Mouse (Mus musculus) kidney, embryonic 14.5 days (tissue): ENCODE measurements around the gene Fignl2. TPM values are rescaled to one million over a fixed set of nuclear protein-coding genes. Genes with fewer than 3 reads are reported as not detected.
"Not testable (repeated sequence)": the region's sequence is repeated elsewhere in the genome, so short reads cannot be mapped to it uniquely, and the experiment has no call there.

Experiments
- ATAC-seq: fragments of 200-750 bp; cut with Nextera tagmentation; 2 replicates; pipeline ENCODE4 v1.8.0; 2017; ENCODE audit warnings: moderate number of reproducible peaks, mild to moderate bottlenecking, moderate TSS enrichment, moderate library complexity; ENCODE audit not compliant: low FRiP score, low TSS enrichment
- H3K27ac ChIP-seq: fragments of 300-500 bp; sonication (generic); 2 replicates; pipeline ENCODE4 v1.5.1; 2014; ENCODE audit warnings: low read depth, mild to moderate bottlenecking, low read length, moderate library complexity, mixed read lengths
- H3K27me3 ChIP-seq: fragments of 300-500 bp; sonication (generic); 2 replicates; pipeline ENCODE4 v1.6.1; 2014; ENCODE audit warnings: mild to moderate bottlenecking, low read length; ENCODE audit not compliant: control insufficient read depth, insufficient read depth
- H3K36me3 ChIP-seq: fragments of 300-500 bp; sonication (generic); 2 replicates; pipeline ENCODE4 v1.6.1; 2014; ENCODE audit warnings: low read length, mixed read lengths; ENCODE audit not compliant: control insufficient read depth, insufficient read depth
- H3K4me1 ChIP-seq: fragments of 300-500 bp; sonication (generic); 2 replicates; pipeline ENCODE4 v1.6.1; 2014; ENCODE audit warnings: low read length, mixed read lengths; ENCODE audit not compliant: control insufficient read depth, insufficient read depth
- H3K4me2 ChIP-seq: fragments of 300-500 bp; sonication (generic); replicated peaks from 2 replicates; pipeline ENCODE4 v1.6.1; 2014; ENCODE audit warnings: low read depth, mild to moderate bottlenecking, low read length
- H3K4me3 ChIP-seq: fragments of 300-500 bp; sonication (generic); 2 replicates; pipeline ENCODE4 v1.5.1; 2014; ENCODE audit warnings: mild to moderate bottlenecking, low read length
- H3K9ac ChIP-seq: fragments of 300-500 bp; sonication (generic); 2 replicates; pipeline ENCODE4 v1.6.1; 2014; ENCODE audit warnings: low read depth, mild to moderate bottlenecking, low read length, moderate library complexity
- H3K9me3 ChIP-seq: fragments of 300-500 bp; sonication (generic); 2 replicates; pipeline ENCODE4 v1.6.1; 2016; ENCODE audit warnings: low read length; ENCODE audit not compliant: control insufficient read depth
- WGBS: fragments of 180-500 bp; shearing (Covaris S2); extraction: QIAGEN DNeasy Blood & Tissue Kit; methylation state at CpG from one replicate; pipeline ENCODE4 v1.1.7; 2014; 5-methylcytosine and 5-hydroxymethylcytosine counted together
- polyA plus RNA-seq: library from polyadenylated mRNA; unstranded; fragments of >200 nt; fragmentation: Nextera tagmentation; extraction: Ambion mirVana; gene quantifications from 2 replicates; pipeline ENCODE4 v1.2.1, GENCODE M21; 2014

Fignl2 gene
- polyA plus RNA-seq, 1 experiment from 2014 or later: 0.58 TPM

- Histone ChIP-seq H3K9me3 (peaks cover 5% of the 10 kb centered on the region; the same call in 1 of the 2 replicates), H3K9ac (no peak within 1 kb of the TSS), H3K4me1 (no peaks in the 10 kb centered on the region), H3K4me3 (no peak within 1 kb of the TSS), H3K27ac (no peak within 1 kb of the TSS), H3K4me2 (no peak within 1 kb of the TSS), H3K36me3 (no peaks in the 10 kb centered on the region), H3K27me3 (0 out of 2 replicates have a peak, but pooled peaks cover 4% of the 10 kb centered on the region)
- ATAC-seq: no peak
- WGBS: 81% methylated on average over 5 of the region's 5 CpGs
These were observed 37.2 kb upstream of the Fignl2 start, which contains the start of gene Ankrd33 for GRCm38 (mm10) chr15:101115511-101116110. Gene Ankrd33 (plus strand): TSS chr15:101115755.

GRCm38 (mm10) chr15:101113778-101114177 lies 35.4 kb upstream of the Fignl2 start:
- 96% methylated on average over 2 of the region's 2 CpGs for WGBS

GRCm38 (mm10) chr15:101113176-101113575 lies 34.8 kb upstream of the Fignl2 start:
- WGBS: 73% methylated on average over 8 of the region's 8 CpGs
- Histone ChIP-seq H3K9me3 (peaks cover 5% of the 10 kb centered on the region; the same call in 1 of the 2 replicates), H3K4me2 (no peak overlapping the region), H3K36me3 (no peaks in the 10 kb centered on the region), H3K4me3 (no peak overlapping the region), H3K27me3 (0 out of 2 replicates have a peak, but pooled peaks cover 4% of the 10 kb centered on the region), H3K4me1 (no peaks in the 10 kb centered on the region), H3K9ac (no peak overlapping the region), H3K27ac (no peak overlapping the region)
- ATAC-seq: no peak

More at GRCm38 (mm10) chr15:101113778-101114177, 35.4 kb upstream of the Fignl2 start:
- H3K27ac ChIP-seq, H3K4me1 ChIP-seq, ATAC-seq, H3K9me3 ChIP-seq, H3K4me2 ChIP-seq, H3K27me3 ChIP-seq, H3K9ac ChIP-seq, H3K36me3 ChIP-seq, H3K4me3 ChIP-seq: not testable (repeated sequence)

- WGBS: 79% methylated on average over 5 of the region's 5 CpGs
- H3K27me3 ChIP-seq: 0 out of 2 replicates have a peak, but pooled peaks cover 4% of the 10 kb centered on the region
- H3K9me3 ChIP-seq: no peaks in the 10 kb centered on the region
- H3K4me2 ChIP-seq: no peak overlapping the region
- H3K36me3 ChIP-seq: no peaks in the 10 kb centered on the region
- no peak for ATAC-seq
- no peaks in the 10 kb centered on the region for H3K4me1 ChIP-seq
- H3K27ac ChIP-seq: no peak overlapping the region
- H3K4me3 ChIP-seq: no peak overlapping the region
- no peak overlapping the region for H3K9ac ChIP-seq
These were observed 29.7 kb upstream of the Fignl2 start for GRCm38 (mm10) chr15:101107906-101108671.

GRCm38 (mm10) chr15:101106011-101106410 lies 27.6 kb upstream of the Fignl2 start:
- Histone ChIP-seq H3K36me3 (no peaks in the 10 kb centered on the region), H3K27me3 (no peaks in the 10 kb centered on the region), H3K27ac (no peak overlapping the region), H3K4me3 (no peak overlapping the region), H3K4me1 (no peaks in the 10 kb centered on the region), H3K9me3 (no peaks in the 10 kb centered on the region), H3K9ac (no peak overlapping the region), H3K4me2 (no peak overlapping the region)
- WGBS: 86% methylated on average over 10 of the region's 10 CpGs
- ATAC-seq: no peak

- Histone ChIP-seq H3K36me3 (no peaks in the 10 kb centered on the region), H3K27ac (no peak overlapping the region), H3K4me2 (peak overlapping the region; percentile 15; the same call in 1 of the 2 replicates), H3K9me3 (no peaks in the 10 kb centered on the region; the same call in 1 of the 2 replicates), H3K4me1 (no peaks in the 10 kb centered on the region), H3K27me3 (no peaks in the 10 kb centered on the region), H3K9ac (no peak overlapping the region), H3K4me3 (no peak overlapping the region)
- WGBS: 21% methylated on average over 12 of the region's 12 CpGs
- peak; percentile 61 for ATAC-seq
These were observed 27.2 kb upstream of the Fignl2 start for GRCm38 (mm10) chr15:101105496-101105994.

GRCm38 (mm10) chr15:101103605-101104304 lies 25.4 kb upstream of the Fignl2 start:
- ATAC-seq: no peak
- no peaks in the 10 kb centered on the region for H3K4me1 ChIP-seq
- no peak overlapping the region for H3K4me2 ChIP-seq
- no peak overlapping the region for H3K4me3 ChIP-seq
- WGBS: 80% methylated on average over 9 of the region's 9 CpGs
- H3K9ac ChIP-seq: no peak overlapping the region
- H3K36me3 ChIP-seq: no peaks in the 10 kb centered on the region
- H3K9me3 ChIP-seq: no peaks in the 10 kb centered on the region; the same call in 1 of the 2 replicates
- peaks cover 4% of the 10 kb centered on the region; the same call in 1 of the 2 replicates for H3K27me3 ChIP-seq
- no peak overlapping the region for H3K27ac ChIP-seq

GRCm38 (mm10) chr15:101100996-101101395 lies 22.6 kb upstream of the Fignl2 start:
- H3K36me3 ChIP-seq: no peaks in the 10 kb centered on the region
- no peak overlapping the region for H3K4me2 ChIP-seq

More at GRCm38 (mm10) chr15:101100996-101101395, 22.6 kb upstream of the Fignl2 start:
- H3K27ac ChIP-seq: no peak overlapping the region
- 70% methylated on average over 3 of the region's 3 CpGs for WGBS
- H3K4me1 ChIP-seq: peaks cover 11% of the 10 kb centered on the region; the same call in 1 of the 2 replicates
- H3K4me3 ChIP-seq: no peak overlapping the region
- no peak overlapping the region for H3K9ac ChIP-seq
- no peaks in the 10 kb centered on the region; the same call in 1 of the 2 replicates for H3K9me3 ChIP-seq
- H3K27me3 ChIP-seq: peaks cover 4% of the 10 kb centered on the region; the same call in 1 of the 2 replicates
- ATAC-seq: no peak
